Mouse (Mus musculus) C2C12 (cell line): ENCODE measurements at regions not wholly inside any gene's neighbourhood (a gene's known extent, or its start where the extent isn't known, plus 50 kb on each side); places are given as distances from the start of the nearest gene placed in this dataset.

ENCODE experiments used
- H3K27me3 ChIP-seq: one replicate; pipeline ENCODE4 v1.6.1; 2011; ENCODE audit not compliant: control insufficient read depth, insufficient read depth, insufficient read length
- H3K36me3 ChIP-seq: one replicate; pipeline ENCODE4 v1.6.1; 2011; ENCODE audit not compliant: control insufficient read depth, insufficient read depth
- H3K4me3 ChIP-seq: one replicate; pipeline ENCODE4 v1.5.1; 2011; ENCODE audit warnings: mild to moderate bottlenecking, control low read depth; ENCODE audit not compliant: poor library complexity, insufficient read depth, severe bottlenecking
- H3K79me2 ChIP-seq: one replicate; pipeline ENCODE4 v1.6.1; 2011; ENCODE audit not compliant: control insufficient read depth, insufficient read depth
- H3K79me3 ChIP-seq: one replicate; pipeline ENCODE4 v1.6.1; 2011; ENCODE audit warnings: low read depth, control low read depth
- H3ac ChIP-seq: one replicate; pipeline ENCODE3; 2011; ENCODE audit warnings: low read depth; ENCODE audit not compliant: control insufficient read depth, insufficient read length
- CEBPB ChIP-seq: IDR thresholded peaks from one replicate; pipeline ENCODE4 v1.6.1; 2011; ENCODE audit warnings: low read depth, mild to moderate bottlenecking, control low read depth, moderate library complexity
- CTCF ChIP-seq: IDR thresholded peaks from one replicate; pipeline ENCODE4 v1.5.1; 2011; ENCODE audit not compliant: control insufficient read depth, insufficient read depth, insufficient read length
- FOSL1 ChIP-seq: IDR thresholded peaks from one replicate; pipeline ENCODE4 v1.8.0; 2011; ENCODE audit warnings: mild to moderate bottlenecking, low read length; ENCODE audit not compliant: poor library complexity, insufficient read depth, severe bottlenecking
- MAX ChIP-seq: IDR thresholded peaks from one replicate; pipeline ENCODE4 v1.6.1; 2011; ENCODE audit warnings: mild to moderate bottlenecking, control low read depth
- MYOD1 ChIP-seq: IDR thresholded peaks from one replicate; pipeline ENCODE4 v1.6.1; 2011; ENCODE audit warnings: low read depth; ENCODE audit not compliant: control insufficient read depth, insufficient read length
- MYOG ChIP-seq: IDR thresholded peaks from one replicate; pipeline ENCODE4 v1.6.1; 2011; ENCODE audit not compliant: control insufficient read depth, insufficient read length; ENCODE audit errors: extremely low read depth
- USF1 ChIP-seq: IDR thresholded peaks from one replicate; pipeline ENCODE4 v1.6.1; 2011; ENCODE audit warnings: low read depth, mild to moderate bottlenecking, control low read depth, moderate library complexity

DNA sequence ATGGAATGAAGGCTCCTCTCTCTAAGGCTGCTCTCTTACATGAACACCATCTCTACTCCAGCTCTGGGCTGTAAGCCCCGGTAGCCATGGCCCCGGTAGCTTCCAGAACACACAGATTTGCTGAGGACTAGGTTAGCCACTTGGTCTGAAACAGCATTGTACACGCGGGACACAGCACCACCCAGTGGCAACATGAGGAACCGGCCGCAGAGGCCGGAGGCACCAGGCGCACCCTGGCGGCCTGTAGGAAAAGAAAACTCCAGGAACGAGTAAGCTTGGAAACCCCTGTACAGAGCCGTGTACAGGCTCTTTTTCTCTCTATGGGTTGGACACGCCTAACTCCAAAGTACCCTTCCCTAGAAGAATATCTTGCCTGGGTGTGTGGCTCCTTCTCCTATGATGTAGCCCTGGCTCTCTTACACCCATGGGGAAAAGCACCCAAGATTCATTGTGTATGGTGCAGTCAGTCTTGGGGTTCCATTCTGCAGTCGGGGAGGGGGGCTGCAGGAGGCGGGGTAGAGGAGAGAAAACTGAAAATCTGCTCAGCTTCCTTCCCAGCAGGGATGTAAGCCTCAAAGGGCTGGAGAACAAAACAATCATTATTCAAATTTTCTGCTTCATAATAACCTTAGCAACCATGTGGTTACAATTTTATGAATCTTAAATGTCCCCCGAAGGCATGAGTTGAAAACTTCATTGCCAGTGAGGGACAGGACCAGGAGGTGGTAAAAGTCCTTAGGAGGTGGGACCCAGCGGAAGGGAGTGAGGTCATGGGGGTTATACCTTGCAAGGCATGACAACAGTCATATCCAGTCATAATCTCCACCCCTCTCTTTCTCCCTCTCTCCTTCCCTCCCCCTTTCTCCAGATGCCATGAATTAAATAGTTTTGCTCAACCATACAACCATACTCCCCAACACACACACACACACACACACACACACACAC, 92.6 kb downstream of the Ier5 start:
- Histone ChIP-seq H3K27me3 (peaks cover 31% of the 10 kb centered on the region), H3K79me3 (no peaks in the 10 kb centered on the region), H3K79me2 (no peaks in the 10 kb centered on the region), H3K4me3 (no peak overlapping the region), H3K36me3 (no peaks in the 10 kb centered on the region), H3ac (no peak overlapping the region)
- no peak for TF ChIP-seq MYOD1
- TF ChIP-seq CEBPB, result no peak
- TF ChIP-seq USF1, result no peak
- TF ChIP-seq MYOG, result no peak
- peak; percentile 56 for TF ChIP-seq MAX
- TF ChIP-seq CTCF, result peak; percentile 99
- no peak for TF ChIP-seq FOSL1

DNA sequence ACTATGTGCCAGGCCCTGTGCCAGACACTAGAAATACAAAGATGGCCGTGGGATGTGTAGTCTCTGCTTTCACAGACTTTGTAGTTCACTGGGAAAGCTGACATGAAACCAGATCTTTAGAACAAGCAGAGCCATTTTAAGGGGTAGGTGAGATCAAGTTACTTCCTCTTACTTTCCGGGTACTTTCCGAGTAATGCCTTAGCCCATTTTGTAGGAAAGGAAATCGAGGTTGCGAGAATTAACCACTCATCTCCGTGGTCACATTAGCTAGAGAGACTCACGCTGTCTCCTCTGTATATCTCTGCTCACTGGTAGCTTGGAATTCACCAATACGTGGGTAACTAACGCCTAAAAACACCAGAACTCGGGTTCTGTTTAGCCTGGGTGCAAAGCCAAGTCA, 93.3 kb downstream of the Ier5 start:
- Histone ChIP-seq H3K79me3 (no peaks in the 10 kb centered on the region), H3K27me3 (peaks cover 27% of the 10 kb centered on the region), H3K4me3 (no peak overlapping the region), H3K79me2 (no peaks in the 10 kb centered on the region), H3ac (no peak overlapping the region), H3K36me3 (no peaks in the 10 kb centered on the region)
- TF ChIP-seq FOSL1 (no peak), USF1 (no peak), CEBPB (no peak), CTCF (no peak), MYOG (no peak), MAX (no peak)

DNA sequence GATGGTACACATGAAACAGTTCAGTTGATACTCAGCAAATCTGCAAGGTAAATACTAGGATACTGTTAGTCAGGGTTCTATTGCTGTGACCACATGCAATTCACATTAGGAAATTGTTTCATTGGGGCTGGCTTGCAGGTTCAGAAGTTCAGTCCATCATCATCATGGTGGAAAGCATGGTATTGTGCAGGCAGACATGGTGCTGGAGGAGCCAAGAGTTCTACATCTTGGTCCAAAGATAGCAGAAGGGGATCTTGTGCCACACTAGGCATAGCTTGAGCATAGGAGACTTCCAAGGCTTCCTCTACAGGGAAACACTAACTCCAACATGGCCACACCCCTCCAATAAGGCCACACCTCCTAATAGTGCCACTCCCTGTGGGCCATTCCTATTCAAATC, 99.1 kb downstream of the Ier5 start:
- H3K79me3 ChIP-seq, result no peaks in the 10 kb centered on the region
- no peaks in the 10 kb centered on the region for H3K36me3 ChIP-seq
- TF ChIP-seq MYOD1, result no peak
- no peak for TF ChIP-seq MAX
- no peak for TF ChIP-seq FOSL1
- no peak for TF ChIP-seq MYOG
- TF ChIP-seq USF1, result no peak
- no peak for TF ChIP-seq CTCF
- TF ChIP-seq CEBPB, result no peak
- no peak overlapping the region for H3K4me3 ChIP-seq
- no peak overlapping the region for H3ac ChIP-seq
- H3K27me3 ChIP-seq, result peaks cover 27% of the 10 kb centered on the region
- H3K79me2 ChIP-seq, result no peaks in the 10 kb centered on the region

DNA sequence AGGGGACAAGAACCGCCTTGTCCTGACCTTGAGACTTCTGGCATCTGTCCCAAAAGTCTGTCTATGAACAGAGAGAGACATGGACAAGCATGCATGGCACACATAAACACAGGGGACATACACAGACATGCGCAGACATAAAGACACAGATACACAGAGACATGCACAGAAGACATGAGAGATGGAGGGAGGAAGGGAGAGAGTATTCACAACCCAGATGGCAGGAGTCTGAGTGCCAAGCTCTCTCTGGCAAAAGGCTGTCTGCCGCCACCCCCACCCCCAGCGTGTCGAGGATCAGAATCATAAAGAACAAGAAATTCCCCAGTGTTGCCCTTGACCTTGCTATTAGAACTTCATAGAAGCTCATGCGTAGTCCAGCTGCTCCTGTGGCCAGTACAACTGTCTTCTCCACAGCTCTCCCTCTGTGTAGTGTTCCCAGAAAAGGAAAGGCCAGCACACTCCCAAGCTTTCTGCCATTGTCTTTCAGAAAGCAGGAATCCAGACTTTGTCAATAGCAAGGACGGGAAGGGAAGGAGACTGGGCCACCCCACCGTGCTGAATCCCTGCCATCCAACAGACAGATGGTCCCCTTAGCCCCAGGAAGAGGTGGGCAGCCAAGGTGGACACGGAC, 99.8 kb downstream of the Ier5 start:
- Histone ChIP-seq H3ac (no peak overlapping the region), H3K4me3 (no peak overlapping the region), H3K79me2 (no peaks in the 10 kb centered on the region), H3K27me3 (peaks cover 24% of the 10 kb centered on the region), H3K36me3 (no peaks in the 10 kb centered on the region), H3K79me3 (no peaks in the 10 kb centered on the region)
- TF ChIP-seq MYOG (no peak), FOSL1 (no peak), CTCF (no peak), MYOD1 (no peak), MAX (no peak), USF1 (no peak), CEBPB (no peak)

DNA sequence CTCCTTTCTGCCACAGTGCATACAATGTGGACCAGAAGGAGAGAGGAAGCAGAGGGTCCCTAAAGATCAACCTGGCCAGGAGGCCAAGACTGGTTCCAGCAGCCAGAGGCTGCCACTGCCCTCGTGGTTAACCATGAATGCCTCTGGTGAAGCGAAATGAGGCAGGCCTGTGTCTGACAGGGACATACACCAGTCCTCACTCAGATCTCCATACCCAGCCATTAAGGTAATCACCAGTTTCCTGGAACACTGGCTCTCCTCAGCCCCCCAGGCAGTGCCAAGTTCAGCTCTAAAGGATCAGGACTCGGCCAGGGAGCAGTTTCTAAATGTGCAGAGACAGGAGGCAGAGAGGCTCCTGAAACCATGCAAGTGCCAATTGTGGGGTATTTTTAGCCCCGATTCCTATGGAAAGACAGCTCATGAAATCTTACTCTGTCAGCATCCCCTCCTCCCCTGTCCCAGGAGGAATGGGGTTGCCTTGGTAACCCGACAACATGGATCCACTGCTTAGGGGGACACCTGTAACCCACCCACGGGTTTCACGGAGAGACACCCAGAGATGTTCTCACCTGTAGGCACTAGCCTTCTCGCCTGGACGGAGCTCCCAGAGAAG, 103.6 kb downstream of the Ier5 start:
- Histone ChIP-seq H3K4me3 (no peak overlapping the region), H3K79me2 (no peaks in the 10 kb centered on the region), H3ac (no peak overlapping the region), H3K79me3 (no peaks in the 10 kb centered on the region), H3K36me3 (no peaks in the 10 kb centered on the region), H3K27me3 (peaks cover 28% of the 10 kb centered on the region)
- TF ChIP-seq FOSL1 (no peak), MYOG (no peak), MAX (no peak)

DNA sequence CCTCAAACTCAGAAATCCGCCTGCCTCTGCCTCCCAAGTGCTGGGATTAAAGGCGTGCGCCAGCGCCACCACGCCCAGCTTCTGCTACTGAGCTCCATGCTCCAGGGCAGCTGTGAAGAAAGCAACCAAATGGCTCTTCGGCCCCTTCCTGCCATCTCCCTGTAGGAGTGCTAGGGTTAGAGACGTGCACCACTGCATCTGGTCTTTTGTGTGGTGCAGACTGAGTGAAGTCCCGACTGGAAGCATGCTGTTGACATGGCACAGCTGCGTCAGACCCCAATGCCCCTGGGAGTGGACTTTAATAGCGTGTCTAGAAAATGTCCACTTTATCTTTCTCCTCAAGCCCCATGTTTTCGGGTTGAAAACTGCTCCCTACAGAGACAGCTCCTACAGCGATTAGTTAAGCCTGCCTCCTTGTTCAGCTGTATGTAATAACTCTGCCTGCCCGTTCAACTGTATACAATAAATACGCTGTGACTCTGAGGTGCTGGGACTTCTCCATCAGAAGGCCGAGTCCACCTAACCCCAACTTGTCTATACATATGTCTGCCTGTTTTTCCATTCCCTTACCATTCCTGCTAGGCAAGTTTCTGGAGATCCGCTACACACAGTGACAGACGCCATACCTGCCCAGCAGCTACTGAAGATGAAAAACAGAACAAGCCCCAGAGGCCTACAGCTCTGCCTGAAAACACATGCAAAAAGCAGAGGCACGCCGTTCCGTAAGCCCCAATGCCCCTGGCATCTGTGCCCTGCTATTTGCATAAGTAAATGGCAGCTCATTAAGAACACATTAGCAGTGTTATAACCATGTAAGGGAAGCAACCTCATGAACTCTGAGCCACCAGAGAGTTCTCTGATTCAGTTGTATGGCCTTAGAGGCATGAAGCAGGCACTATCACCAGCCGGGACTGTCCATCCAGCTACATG, 105.2 kb downstream of the Ier5 start:
- Histone ChIP-seq H3ac (no peak overlapping the region), H3K36me3 (no peaks in the 10 kb centered on the region), H3K79me3 (no peaks in the 10 kb centered on the region), H3K27me3 (peaks cover 28% of the 10 kb centered on the region), H3K79me2 (no peaks in the 10 kb centered on the region), H3K4me3 (no peak overlapping the region)
- no peak for TF ChIP-seq USF1
- no peak for TF ChIP-seq MAX
- TF ChIP-seq CEBPB, result no peak
- TF ChIP-seq CTCF, result no peak
- no peak for TF ChIP-seq FOSL1
- no peak for TF ChIP-seq MYOD1
- no peak for TF ChIP-seq MYOG
